Mouse (Mus musculus): ENCODE measurements at regions not wholly inside any gene's neighbourhood (a gene's known extent, or its start where the extent isn't known, plus 50 kb on each side); places are given as distances from the start of the nearest gene placed in this dataset.

DNA sequence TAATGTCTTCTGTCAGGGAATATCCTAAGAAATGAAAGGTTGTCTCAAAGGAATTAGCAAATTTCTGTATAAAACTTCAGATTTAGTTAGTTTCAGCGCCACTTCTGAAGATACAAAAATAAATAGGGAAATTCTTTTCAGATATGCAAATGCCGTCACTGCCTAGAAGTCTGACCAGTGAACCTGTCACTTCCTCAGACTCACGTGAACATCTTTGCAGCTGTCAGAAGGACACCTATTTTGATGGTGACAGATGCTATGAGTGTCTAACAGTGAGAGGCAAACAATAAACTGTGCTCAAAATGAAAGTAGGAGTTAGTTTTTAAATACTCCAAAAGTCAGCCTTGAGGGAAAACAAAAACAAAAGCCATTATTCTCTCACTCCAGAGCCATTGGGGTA lies 57.5 kb upstream of the Igf1r start:
- intact Hi-C loops (cut with DNase I): no loop called here
- DNase-seq: no peak

DNA sequence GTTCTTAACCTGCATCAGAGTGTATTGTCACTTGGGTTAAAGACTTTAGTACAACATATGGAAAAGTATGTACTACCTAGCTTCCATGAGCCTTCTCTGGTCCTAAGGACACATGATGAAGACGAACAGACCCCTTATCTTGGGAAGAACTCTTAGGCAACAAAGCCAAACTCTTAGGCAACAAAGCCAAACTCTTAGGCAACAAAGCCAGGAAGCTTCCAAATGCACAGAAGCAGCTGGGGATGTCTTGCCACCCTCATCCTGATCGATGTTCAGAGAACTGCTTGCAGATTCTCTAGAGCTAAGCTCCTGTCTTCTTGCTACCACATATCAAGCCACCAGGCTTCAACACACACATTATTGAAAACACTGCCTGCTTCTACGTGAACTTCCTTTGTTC lies 59.7 kb upstream of the Igf1r start:
- DNase-seq: no peak
- intact Hi-C loops (cut with DNase I): no loop called here

DNA sequence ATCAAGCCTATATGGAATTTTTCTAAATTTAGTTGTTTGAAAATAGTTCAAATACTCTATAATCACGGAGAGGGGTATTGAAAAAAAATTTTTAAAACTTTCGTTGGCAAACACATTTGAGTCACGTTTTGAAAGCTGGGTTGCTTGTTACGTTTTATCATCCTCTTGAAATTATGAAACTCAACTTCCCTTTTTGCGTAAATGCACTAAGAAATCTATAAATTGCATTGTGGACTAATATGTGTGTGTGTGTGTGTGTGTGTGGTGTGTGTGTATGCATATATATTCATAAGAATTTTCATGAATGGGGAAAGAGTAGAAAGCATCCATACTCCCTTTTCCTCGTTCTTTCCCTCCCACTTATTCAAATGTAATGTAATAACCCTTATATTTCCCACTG lies 69.6 kb upstream of the Igf1r start:
- intact Hi-C loops (cut with DNase I): no loop called here
- DNase-seq: no peak

DNA sequence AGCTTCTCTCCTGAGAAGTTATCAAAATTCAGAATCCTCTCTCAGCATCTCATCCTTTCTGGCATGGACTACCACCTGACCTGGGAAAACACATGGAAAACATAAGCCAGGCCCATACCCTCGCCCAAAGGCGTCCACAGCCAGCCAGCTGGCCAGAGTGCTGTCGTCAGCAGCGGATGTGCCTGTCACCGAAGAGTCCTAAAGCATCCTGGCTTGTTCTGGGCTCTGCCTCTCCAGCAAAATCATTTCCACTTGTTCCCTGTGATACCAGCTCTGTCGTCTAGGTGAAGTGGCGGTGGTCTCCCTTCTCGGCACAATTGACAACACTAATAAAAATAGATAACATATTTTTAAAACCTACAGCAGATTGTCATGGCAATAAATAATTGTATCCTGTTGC lies 70.0 kb upstream of the Igf1r start:
- no peak for DNase-seq
- intact Hi-C loops (cut with DNase I): no loop called here

DNA sequence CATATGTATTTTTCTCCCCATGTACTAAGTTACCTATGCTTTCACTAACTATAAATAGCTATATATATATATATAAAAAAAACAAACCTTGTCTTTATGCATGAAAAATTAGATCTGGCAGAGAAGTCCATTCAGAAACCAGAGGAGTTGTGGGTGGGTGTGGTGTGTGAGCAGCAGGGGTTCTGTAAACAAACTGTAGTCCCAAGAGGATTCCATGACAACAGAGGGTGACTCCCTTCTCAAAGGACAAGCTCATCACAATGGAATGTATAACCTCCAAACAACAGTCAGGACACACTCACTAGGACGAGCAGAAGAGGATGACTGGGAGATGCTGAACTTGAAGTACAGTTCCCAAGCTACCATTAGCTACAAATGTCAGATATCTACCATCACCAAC lies 74.4 kb upstream of the Igf1r start:
- DNase-seq: no peak
- intact Hi-C loops (cut with DNase I): no loop called here

DNA sequence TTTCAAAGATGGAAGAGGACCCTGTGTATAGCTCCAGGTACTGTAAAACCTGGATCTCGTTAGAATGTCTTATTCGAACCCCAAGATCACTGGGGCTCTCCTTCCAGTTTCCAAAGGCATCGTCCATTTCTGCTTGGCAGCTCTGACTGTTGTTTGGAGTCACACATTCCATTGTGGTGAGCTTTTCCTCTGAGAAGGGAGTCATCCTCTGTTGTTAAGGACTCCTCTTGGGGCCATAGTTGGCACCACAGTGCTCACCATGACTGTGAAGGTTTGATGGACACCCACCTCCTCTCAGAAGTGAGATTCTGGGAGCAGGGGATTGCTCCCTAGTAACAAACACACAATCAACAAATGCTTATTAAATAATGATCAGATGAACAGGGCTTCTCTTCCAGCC lies 75.0 kb upstream of the Igf1r start:
- intact Hi-C loops (cut with DNase I): no loop called here
- DNase-seq: peak in 1 of 2 experiments; percentile 9

DNA sequence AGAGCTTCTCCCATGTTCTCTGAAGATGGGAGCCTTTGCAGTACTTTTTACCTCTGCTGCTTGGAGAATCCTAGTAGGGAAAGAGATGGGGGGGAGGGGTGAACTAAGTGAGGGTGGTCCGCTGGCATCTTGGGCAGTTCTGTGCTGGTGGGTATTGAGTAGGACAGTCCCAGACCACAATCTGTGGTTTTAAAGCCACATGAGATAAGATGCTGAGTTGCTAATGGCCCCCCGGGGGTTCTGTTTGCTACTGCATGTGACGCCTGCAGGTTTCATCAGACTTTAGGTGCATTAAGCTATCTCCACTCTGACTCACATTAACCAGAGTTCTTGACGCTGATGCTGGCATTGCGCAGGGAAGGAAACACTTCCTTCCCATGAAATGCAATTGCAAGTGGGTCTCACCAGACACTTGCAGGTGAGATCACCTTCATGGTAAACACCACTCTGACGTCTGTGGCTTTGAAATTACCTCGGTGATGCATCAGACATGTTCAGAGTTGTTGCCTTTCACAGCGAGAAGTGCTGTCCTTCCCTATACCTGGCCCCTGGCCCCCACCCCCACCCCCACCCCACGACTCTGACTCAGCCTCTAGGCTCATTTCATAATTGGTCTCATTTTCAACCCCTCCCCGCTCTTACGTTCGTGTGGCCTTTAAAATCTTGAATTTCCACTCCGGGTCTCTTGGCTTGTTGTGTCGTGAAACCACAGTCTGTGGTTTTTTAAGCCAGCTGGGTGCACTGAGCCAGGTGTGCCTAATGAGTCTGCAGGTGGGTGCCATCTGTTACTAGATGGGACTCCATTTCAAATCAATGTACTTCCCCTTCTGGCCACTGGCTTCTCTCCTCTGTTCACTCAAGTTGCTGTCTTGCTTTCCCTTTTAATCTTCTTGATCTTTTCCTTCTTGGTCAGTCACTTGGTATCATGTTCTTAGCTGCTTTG lies 94.8 kb upstream of the Synm start:
- DNase-seq: no peak
- intact Hi-C loops (cut with DNase I): no loop called here

DNA sequence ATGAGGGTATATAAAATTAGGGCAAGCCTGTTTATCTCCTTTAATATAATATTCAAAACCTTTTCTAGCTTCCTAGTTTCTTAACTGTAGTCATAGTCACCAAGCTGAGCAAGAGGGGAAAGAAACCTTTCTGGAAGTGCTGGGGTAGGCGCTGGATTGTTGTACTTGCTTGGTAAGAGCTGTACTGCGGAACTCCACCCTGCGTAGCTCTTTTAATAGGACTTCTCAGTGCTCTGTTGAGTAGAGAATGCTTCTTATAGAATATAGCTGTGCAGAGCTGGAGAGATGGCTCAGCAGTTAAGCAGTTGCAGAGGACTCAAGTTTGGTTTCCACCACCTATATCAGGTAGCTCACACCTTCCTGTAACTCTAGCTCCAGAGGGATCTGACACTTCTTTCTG lies 93.3 kb upstream of the Synm start:
- DNase-seq: no peak
- intact Hi-C loops (cut with DNase I): no loop called here

DNA sequence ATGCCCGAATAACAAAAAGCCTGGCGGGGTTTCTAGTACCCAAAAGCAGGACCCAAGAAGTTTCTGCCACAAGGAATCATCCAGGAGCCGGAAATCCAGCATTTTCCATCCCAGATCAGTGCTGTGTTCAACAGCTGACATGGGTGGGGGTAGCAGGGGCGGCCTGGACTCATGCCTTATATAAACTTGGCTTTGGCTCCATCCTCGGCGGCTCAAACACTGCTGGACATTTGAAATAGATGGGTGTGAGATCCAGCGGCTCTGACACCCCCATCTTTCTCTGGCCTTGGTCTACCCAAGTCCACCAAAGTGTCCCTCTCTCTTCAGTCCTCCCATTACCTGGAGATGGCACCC lies 89.9 kb upstream of the Synm start:
- intact Hi-C loops (cut with DNase I): no loop called here
- no peak for DNase-seq

DNA sequence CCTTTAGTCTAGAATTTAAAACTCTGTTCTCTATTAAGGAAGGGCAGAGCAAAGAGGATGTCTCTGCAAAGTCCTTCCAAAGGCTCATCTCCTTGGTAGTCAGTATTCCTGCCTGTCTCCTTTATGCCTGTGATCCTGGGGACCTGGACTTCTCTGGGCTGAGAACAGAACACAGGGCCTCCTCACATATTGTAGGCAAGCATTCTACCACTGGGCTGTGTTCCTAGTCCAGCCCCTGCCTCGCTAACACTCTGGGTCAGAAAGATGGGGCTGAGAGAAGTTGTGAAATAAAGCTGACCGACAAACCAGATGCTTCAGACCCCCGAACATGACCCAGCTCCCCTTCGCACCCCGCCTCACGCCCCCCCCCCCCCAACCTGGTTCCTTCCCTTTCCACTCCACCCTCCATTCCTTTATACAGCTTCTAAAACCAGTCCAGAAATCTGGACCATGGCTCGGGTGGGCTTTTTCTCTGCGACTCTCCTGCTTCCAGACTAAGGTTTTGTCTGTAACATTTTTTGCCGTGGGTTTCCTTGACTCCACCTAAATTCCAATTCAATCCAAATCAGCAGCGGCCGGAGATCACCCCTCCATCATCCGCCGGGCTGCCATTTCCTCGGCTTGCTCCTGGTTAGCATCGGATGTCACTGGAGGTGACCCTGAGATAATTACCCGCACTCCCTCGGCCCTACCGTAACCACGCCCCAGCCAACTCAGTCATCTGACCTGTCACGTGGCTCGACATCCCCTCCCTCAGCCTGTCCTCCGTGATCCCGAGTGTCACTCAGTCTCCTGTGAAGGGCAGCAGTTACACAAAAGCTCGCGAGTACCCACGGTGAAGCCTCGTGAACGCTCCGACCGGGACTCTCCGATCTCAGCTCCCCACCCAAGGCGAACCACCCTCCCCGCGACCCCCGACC lies 89.3 kb upstream of the Synm start:
- DNase-seq: peak; percentile 45 to 67
- intact Hi-C loops (cut with DNase I): no loop called here

GRCm38 (mm10) chr7:67846796-67847195 lies 87.3 kb upstream of the Synm start:
- no peak for DNase-seq
- intact Hi-C loops (cut with DNase I): no loop called here

- no peak for DNase-seq
- intact Hi-C loops (cut with DNase I): no loop called here
Observed at GRCm38 (mm10) chr7:67836984-67837383, 77.4 kb upstream of the Synm start.

DNA sequence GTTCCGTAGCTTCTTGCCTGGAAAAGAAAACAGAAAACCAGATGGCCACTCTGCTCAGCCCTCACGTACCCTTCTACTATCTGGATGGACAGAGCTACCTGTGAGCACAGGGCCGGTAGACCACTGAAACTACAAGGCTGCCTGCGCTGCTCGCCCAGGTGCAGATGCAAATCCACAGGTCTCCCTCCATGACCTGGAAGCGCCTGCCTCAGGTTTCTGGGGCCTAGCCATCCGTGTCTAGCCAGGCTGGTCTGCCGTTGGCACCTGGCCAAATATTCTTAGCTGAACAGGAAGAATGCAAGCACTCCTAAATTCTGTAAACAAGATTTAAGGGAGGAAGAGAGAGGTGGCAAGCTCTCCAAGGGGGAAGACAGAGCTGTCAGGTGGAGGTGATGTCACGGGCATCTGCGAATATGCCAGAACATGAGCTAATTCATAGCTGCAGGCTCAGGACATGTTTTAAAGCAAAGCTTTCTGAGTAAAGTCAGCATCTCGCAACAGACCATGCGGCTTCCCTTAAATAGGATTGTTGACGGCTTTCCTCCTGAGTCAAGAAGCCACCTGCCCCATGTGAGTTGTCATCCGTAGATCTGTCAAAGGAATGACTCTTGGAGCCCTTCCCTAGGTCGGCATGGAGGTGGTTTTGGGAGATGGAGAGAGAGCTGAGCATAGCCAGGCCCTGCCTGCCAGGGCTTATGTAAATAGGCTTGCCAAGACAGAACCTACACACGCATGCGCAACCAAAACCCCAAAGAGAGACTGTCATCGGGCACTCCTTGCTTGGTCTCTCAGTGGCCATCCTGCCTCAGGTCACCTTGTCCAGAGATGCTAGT lies 76.8 kb upstream of the Synm start:
- intact Hi-C loops (cut with DNase I): no loop called here
- DNase-seq: peak; percentile 6 to 22

GRCm38 (mm10) chr7:67831738-67832137 lies 72.2 kb upstream of the Synm start:
- DNase-seq: no peak
- intact Hi-C loops (cut with DNase I): no loop called here

- intact Hi-C loops (cut with DNase I): no loop called here
- DNase-seq: no peak
Observed at GRCm38 (mm10) chr7:67827386-67827785, 67.8 kb upstream of the Synm start.

- DNase-seq: no peak
- intact Hi-C loops (cut with DNase I): no loop called here
Observed at GRCm38 (mm10) chr7:67826936-67827335, 67.4 kb upstream of the Synm start.

DNA sequence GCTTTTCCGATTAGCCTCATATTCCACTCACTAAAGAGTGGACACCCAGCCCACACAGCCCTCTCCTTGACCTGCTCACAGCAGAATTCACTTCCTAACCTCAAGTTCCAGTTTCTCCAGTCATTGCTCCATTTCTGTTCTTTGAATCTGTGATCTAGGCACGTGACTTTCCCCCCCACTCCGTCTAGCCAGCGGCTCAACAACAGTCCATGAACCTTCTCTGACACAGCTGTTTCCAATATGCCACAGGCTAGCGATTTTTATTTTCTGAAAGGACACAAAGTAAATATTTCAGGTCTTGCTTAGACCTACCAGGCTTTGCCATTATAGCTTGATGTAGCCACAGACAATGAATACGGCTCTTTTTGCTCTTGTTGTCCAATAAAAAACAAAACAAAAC lies 66.8 kb upstream of the Synm start:
- DNase-seq: no peak
- intact Hi-C loops (cut with DNase I): no loop called here

- intact Hi-C loops (cut with DNase I): no loop called here
- no peak for DNase-seq
Observed at GRCm38 (mm10) chr7:67825636-67826280, 66.2 kb upstream of the Synm start.

DNA sequence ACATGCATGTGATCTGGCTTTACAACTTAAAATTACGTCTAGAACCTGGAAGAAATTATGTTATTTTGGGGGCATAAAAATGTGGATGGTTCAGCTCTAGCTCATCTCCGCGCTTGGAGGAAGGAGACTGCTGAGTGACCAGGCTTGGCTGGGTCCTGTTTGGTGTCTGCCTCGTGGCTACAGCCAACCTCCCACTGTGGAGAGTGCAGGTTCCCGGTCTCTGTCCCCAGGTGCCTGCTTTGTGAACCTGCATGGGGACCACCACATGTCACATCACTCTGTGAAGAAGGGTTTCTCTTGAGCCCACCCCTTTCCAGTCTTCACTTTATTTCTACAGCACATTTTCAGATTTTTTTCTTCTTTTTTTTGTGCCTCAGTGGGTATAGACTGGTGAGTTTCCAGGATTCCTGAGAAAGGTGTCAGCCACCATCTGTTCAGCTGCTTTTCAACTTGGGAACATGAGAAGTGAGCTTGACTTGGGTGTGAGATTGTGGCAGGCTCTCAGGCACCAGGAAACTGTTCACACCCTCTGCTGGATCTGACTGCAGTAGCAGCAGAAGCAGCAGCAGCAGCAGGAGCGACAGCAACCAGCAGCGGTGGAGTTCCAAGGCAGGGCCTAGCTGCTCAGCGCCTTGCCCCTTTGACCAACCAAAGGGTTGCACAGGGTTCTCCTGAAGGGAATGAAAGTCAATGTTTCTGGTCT lies 64.6 kb upstream of the Synm start:
- no peak for DNase-seq
- intact Hi-C loops (cut with DNase I): no loop called here

DNA sequence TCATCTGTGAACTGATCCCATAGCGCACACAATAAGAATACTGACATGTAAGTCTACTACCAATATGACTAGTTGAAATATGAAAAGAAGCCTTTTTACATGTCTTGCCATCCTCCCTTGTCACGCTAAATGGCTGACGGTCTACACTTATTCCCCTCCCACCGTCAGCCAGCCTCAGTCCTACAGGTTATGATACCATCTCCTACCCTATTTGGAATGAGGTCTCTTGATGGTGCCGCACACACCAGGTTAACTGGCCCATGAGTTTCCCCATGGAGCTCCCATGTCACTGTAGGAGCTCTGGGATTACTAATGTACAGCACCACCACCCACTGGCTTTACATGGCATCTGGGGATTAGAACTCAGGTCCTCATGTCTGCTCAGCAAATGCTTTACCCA lies 60.0 kb upstream of the Synm start:
- intact Hi-C loops (cut with DNase I): no loop called here
- no peak for DNase-seq
